Mouse (Mus musculus) lung, embryonic 16.5 days (tissue): ENCODE measurements around the gene Scin. TPM values are rescaled to one million over a fixed set of nuclear protein-coding genes. Genes with fewer than 3 reads are reported as not detected.

Experiments used
- ATAC-seq: fragments of 200-750 bp; cut with Nextera tagmentation; 2 replicates; pipeline ENCODE4 v1.8.0; 2017; ENCODE audit warnings: low read depth, mild to moderate bottlenecking, moderate library complexity
- H3K27ac ChIP-seq: fragments of 300-500 bp; sonication (generic); 2 replicates; pipeline ENCODE4 v1.5.1; 2014; ENCODE audit warnings: mild to moderate bottlenecking, control low read depth, low read length
- H3K27me3 ChIP-seq: fragments of 300-500 bp; sonication (generic); 2 replicates; pipeline ENCODE4 v1.6.1; 2014; ENCODE audit warnings: low read depth, low read length, mixed read lengths; ENCODE audit not compliant: control insufficient read depth, insufficient read depth
- H3K36me3 ChIP-seq: fragments of 300-500 bp; sonication (generic); 2 replicates; pipeline ENCODE4 v1.6.1; 2014; ENCODE audit warnings: low read length; ENCODE audit not compliant: control insufficient read depth, insufficient read depth
- H3K4me1 ChIP-seq: fragments of 300-500 bp; sonication (generic); replicated peaks from 2 replicates; pipeline ENCODE4 v1.6.1; 2014; ENCODE audit warnings: low read length, mixed read lengths; ENCODE audit not compliant: control insufficient read depth, insufficient read depth
- H3K4me2 ChIP-seq: fragments of 300-500 bp; sonication (generic); 2 replicates; pipeline ENCODE4 v1.6.1; 2014; ENCODE audit warnings: low read depth, low read length, control low read depth
- H3K4me3 ChIP-seq: fragments of 300-500 bp; sonication (generic); 2 replicates; pipeline ENCODE4 v1.5.1; 2014; ENCODE audit warnings: mild to moderate bottlenecking, low read length, control low read depth
- H3K9ac ChIP-seq: fragments of 300-500 bp; sonication (generic); 2 replicates; pipeline ENCODE4 v1.6.1; 2014; ENCODE audit warnings: low read length, control low read depth
- H3K9me3 ChIP-seq: fragments of 300-500 bp; sonication (generic); 2 replicates; pipeline ENCODE4 v1.6.1; 2016; ENCODE audit warnings: low read length; ENCODE audit not compliant: control insufficient read depth
- WGBS: fragments of 180-500 bp; shearing (Covaris S2); extraction: QIAGEN DNeasy Blood & Tissue Kit; methylation state at CpG from one replicate; pipeline ENCODE4 v1.1.7; 2014; 5-methylcytosine and 5-hydroxymethylcytosine counted together
- polyA plus RNA-seq: library from polyadenylated mRNA; unstranded; fragments of >200 nt; fragmentation: Nextera tagmentation; extraction: Ambion mirVana; gene quantifications from 2 replicates; pipeline ENCODE4 v1.2.1, GENCODE M21; 2015

Gene Scin
- polyA plus RNA-seq, 1 experiment from 2014 or later: 0.69 TPM

DNA sequence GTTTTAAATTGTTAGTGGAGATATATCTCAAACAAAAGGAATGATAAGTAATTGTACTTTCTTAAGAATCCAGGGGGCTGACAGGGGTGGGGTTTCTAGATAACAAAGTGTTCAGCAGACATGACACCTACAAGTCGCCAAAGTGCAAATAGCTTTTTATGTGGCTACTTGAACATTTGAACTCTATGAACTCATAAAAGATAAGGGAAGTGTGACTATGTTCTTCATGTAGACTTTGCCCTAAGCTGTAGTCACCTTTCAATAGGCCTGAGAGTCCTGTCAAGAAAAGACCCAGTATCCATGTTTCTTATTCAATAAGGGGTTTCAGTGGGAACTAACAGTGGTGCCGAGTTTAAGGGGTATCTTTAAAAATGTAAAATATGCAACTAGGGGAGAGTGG lies 110.1 kb downstream of the Scin start:
- H3K27me3 ChIP-seq: no peaks in the 10 kb centered on the region
- H3K4me1 ChIP-seq: no peaks in the 10 kb centered on the region
- no peak overlapping the region for H3K9ac ChIP-seq
- 38% methylated on average over 2 of the region's 2 CpGs for WGBS
- H3K36me3 ChIP-seq: no peaks in the 10 kb centered on the region
- ATAC-seq: no peak
- no peak overlapping the region for H3K4me2 ChIP-seq
- no peak overlapping the region for H3K27ac ChIP-seq
- H3K4me3 ChIP-seq: no peak overlapping the region
- H3K9me3 ChIP-seq: no peaks in the 10 kb centered on the region

DNA sequence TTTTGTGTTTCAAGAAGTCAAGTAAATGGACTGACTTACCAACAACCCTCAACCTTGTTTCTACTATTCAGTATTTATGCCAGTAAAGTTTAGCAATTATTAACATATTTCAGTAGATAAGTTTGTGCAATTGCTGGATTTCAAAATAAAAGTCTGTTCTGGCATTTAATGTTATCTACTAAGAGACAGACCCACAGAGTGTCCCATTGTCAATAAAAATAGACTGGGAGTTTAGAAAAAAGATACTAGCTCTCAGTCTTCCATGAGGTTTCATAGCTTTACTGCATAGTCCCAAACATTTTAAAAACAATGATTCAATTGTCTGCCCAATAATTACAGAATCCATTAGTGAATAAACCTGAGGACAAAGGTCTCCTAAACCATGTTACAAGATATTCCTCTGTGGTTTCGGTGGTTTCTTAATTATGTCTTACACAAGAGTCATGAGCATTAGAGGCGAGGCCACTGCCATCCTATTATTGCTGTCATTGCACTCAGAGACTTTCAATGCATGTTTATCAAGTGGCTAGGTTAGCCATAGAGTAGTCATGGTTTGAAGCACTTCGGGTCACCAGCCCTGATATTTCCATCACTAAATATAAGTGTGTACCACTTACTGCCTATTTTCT lies 110.9 kb downstream of the Scin start:
- Histone ChIP-seq H3K4me1 (0 out of 2 replicates have a peak, but pooled peaks cover under 1% of the 10 kb centered on the region), H3K27ac (no peak overlapping the region), H3K36me3 (no peaks in the 10 kb centered on the region), H3K9me3 (no peaks in the 10 kb centered on the region), H3K9ac (no peak overlapping the region), H3K4me2 (no peak overlapping the region), H3K4me3 (no peak overlapping the region), H3K27me3 (no peaks in the 10 kb centered on the region)
- WGBS: 75% methylated on average over 3 of the region's 3 CpGs
- ATAC-seq: no peak

DNA sequence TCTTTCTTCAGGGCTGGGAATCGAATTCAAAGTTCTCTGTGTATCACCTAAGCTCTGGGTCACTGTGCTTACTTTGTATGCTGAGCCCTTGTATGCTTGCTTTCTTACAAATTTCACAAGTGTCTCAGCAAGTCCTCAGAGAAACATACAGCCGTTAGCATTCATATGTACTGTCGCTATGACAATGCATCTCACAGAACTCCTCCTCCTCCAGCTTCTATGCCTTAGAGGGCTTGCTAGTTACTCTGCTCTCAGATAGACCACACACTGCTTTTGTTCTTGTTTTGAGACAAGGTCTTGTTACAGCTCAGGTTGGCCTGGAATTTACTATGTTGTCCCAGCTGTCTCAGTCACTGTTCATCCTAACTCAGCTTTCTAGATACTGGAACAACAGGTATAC lies 111.7 kb downstream of the Scin start:
- ATAC-seq: no peak
- Histone ChIP-seq H3K4me3 (no peak overlapping the region), H3K9ac (no peak overlapping the region), H3K4me2 (no peak overlapping the region), H3K27ac (no peak overlapping the region), H3K27me3 (no peaks in the 10 kb centered on the region), H3K9me3 (no peaks in the 10 kb centered on the region), H3K4me1 (0 out of 2 replicates have a peak, but pooled peaks cover 2% of the 10 kb centered on the region), H3K36me3 (no peaks in the 10 kb centered on the region)
- 83% methylated on average over 3 of the region's 3 CpGs for WGBS

DNA sequence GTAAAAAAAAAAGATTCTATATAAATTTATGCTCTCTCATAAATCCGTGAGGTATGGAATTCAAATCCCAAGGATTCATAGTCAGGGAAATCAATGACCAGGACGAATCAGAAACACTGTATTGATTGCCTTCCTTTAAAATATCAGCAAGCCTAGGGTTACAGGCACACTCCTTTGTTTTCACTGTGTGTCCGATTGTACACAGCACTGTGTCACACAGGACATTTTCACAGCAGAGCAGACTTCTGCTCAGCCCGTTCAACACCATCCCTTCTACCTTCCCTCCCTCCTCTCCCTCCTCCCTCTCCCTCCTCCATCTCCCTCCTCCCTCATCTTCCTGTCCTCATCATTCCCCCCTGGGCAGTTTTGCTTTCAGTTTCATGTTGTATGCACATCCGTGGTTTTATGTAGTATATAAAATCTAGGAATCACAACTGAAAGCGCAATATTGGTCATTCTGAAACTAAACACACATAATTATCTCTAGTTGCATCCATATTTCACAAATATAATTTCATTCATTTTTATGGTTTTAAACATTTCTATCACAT lies 116.0 kb downstream of the Scin start:
- WGBS: 63% methylated on average over 6 of the region's 6 CpGs
- Histone ChIP-seq H3K4me3 (peak overlapping the region; percentile 3; the same call in 1 of the 2 replicates), H3K9ac (no peak overlapping the region), H3K4me2 (peak overlapping the region; percentile 27; the same call in 1 of the 2 replicates), H3K9me3 (no peaks in the 10 kb centered on the region), H3K27ac (no peak overlapping the region), H3K27me3 (no peaks in the 10 kb centered on the region), H3K4me1 (0 out of 2 replicates have a peak, but pooled peaks cover 2% of the 10 kb centered on the region), H3K36me3 (no peaks in the 10 kb centered on the region)
- no peak for ATAC-seq

DNA sequence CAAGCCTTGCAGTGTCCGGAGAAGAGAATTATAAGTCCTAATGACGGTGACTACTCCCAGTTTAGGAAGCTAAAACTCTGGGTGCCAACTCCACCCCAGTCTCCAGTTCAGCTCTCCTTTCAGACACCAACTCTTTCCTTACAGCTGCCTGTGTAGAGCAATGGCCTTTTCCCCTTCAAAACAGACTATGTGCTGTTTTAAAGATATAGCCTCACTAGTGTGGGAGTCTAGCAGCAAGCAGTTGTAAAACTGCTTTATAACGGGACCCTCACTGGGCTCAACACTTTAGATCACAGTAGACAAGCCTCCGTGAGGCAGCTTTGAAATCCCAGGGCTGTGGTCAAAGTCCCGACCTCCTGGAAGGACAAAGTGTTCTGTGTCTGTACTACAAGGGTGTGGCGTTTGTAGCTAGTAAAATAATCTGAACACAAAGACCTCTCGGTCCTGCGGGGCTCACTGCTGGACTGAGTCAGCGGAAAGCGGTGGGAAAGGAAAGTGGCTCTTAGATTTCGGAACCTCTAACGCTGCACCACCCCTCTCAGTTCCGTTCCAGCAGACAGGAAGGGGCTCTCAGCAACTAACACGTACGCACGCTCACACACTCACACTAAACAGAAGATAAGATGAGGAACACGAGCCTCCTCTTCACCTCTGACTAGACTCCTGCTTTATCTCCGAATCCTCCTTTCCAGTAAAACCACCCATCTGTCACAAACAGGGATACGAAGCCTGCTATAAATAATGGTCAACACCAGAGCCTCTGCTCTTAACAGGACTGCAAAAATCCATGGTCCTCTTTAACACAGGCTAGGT lies 117.2 kb downstream of the Scin start:
- H3K36me3 ChIP-seq: no peaks in the 10 kb centered on the region
- 13% methylated on average over 19 of the region's 19 CpGs for WGBS
- 0 out of 2 replicates have a peak, but pooled peaks cover 2% of the 10 kb centered on the region for H3K4me1 ChIP-seq
- H3K9me3 ChIP-seq: no peaks in the 10 kb centered on the region
- H3K27ac ChIP-seq: peak overlapping the region; percentile 47
- peak; percentile 93 for ATAC-seq
- H3K4me2 ChIP-seq: peak overlapping the region; percentile 56
- H3K9ac ChIP-seq: peak overlapping the region; percentile 58
- no peaks in the 10 kb centered on the region for H3K27me3 ChIP-seq
- H3K4me3 ChIP-seq: peak overlapping the region; percentile 44

DNA sequence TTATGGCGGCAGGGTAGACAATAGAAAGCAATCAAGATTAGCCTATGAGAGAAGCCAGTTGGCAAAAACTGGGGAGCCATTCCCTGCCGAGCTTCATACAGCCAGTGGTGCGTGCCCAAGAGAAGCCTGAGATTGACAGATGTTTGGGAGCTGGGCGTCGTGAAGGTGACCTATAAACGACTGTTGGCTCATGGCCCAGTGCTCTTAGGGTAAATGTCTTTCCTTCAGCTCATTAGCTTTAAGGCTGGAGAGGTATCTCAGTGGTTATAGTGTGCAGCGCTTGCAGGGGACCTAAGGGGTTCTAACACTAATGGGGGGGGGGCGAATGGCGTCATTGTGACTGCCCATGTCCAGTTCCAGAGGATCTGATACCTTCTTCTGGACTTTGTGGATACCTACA lies 118.0 kb downstream of the Scin start:
- Histone ChIP-seq H3K4me3 (no peak overlapping the region), H3K4me2 (no peak overlapping the region), H3K36me3 (no peaks in the 10 kb centered on the region), H3K4me1 (0 out of 2 replicates have a peak, but pooled peaks cover 2% of the 10 kb centered on the region), H3K27ac (no peak overlapping the region), H3K9me3 (no peaks in the 10 kb centered on the region), H3K9ac (no peak overlapping the region), H3K27me3 (no peaks in the 10 kb centered on the region)
- no peak for ATAC-seq
- WGBS: 68% methylated on average over 9 of the region's 9 CpGs

DNA sequence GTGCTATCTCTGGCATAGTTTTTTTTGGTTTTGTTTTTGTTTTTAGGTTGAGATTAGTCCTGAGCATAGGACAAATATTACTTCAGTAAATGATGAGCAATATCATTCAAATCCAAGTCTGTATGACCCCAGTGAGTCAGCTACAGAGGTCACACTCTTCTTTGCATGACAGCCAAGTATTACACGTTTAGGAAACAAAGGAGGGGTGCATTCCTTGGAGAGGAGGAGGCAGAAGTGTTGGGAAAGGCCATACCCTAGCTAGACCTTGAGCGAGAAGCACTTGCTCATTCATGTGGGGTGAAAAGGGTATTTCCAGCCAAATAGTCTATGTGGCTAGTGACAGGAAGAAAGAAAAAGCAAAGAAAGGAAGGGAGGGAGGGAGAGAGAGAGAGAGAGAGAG lies 124.2 kb downstream of the Scin start:
- H3K36me3 ChIP-seq: no peaks in the 10 kb centered on the region
- ATAC-seq: no peak
- H3K9me3 ChIP-seq: no peaks in the 10 kb centered on the region
- no peaks in the 10 kb centered on the region for H3K27me3 ChIP-seq
- no peak overlapping the region for H3K27ac ChIP-seq
- no peak overlapping the region for H3K4me2 ChIP-seq
- 43% methylated on average over 2 of the region's 2 CpGs for WGBS
- H3K4me3 ChIP-seq: no peak overlapping the region
- no peak overlapping the region for H3K9ac ChIP-seq
- H3K4me1 ChIP-seq: no peaks in the 10 kb centered on the region

Other genes starting within 250 kb of the Scin start
- 30.9 and 33.4 TPM in 2 replicates for gene Arl4a, start 96.2 kb downstream of the Scin start, polyA plus RNA-seq
- 0.65 and 0.88 TPM in 2 replicates for gene Lsmem1, start 65.3 kb upstream of the Scin start, polyA plus RNA-seq
- 112 and 117 TPM in 2 replicates for gene Ifrd1, start 114.3 kb upstream of the Scin start, polyA plus RNA-seq